10 mouse cellular contexts compared by ENCODE assay signal in genomic region chr12:110837192-110837841, GRCm38 (mm10). TPM values are rescaled to one million over a fixed set of nuclear protein-coding genes. Genes with fewer than 3 reads are reported as not detected.
DNase-seq lines count a peak whose midpoint lies in the region; ATAC-seq and TF ChIP-seq lines count a peak whose summit lies in the region.
"Had no signal": no experiment of that assay in that cellular context is flagged by ENCODE, and none has a peak within 500 bp of the region (broad histone marks: within the 10 kb centered on the region; RNA-seq: fewer than 3 reads in every experiment).

No protein-coding gene starts in this region.

- DNase-seq in heart, postnatal 0 days (ENCODE audit: low spot score) = no peak
- no peak for DNase-seq in heart, adult 2 months
- no peak for DNase-seq in forebrain, embryonic 11.5 days (ENCODE audit: low spot score)
- DNase-seq in right cerebral cortex, postnatal 36 days (ENCODE audit: low spot score in 2 of 2) = no peak
- DNase-seq in thymus, postnatal 0 days (ENCODE audit: low spot score) = no peak
- DNase-seq in ovary, postnatal 14 days (ENCODE audit: low spot score) = no peak

- ATAC-seq in heart, postnatal 0 days (ENCODE audit: insufficient read depth, low read depth) = no peak
- ATAC-seq in forebrain, embryonic 11.5 days (replicated peaks; ENCODE audit: low FRiP score) = peak; percentile 76
- ATAC-seq in kidney, embryonic 16.5 days (ENCODE audit: low FRiP score, low TSS enrichment) = no peak
- ATAC-seq in neural tube, embryonic 12.5 days (ENCODE audit: low FRiP score, low read depth) = peak; percentile 45; the same call in 1 of the 2 replicates

- no peak for TF ChIP-seq CTCF in heart, postnatal 0 days (IDR thresholded peaks at IDR 0.05; ENCODE audit: low read depth)
- no peak for TF ChIP-seq CTCF in heart, adult 2 months (IDR thresholded peaks at IDR 0.05)

- TF ChIP-seq EP300 in heart, postnatal 0 days (IDR thresholded peaks at IDR 0.05; ENCODE audit: low read depth) = no peak
- TF ChIP-seq EP300 in heart, adult 2 months (IDR thresholded peaks at IDR 0.05; ENCODE audit: insufficient read depth, low read depth, low read length) = no peak

- H3K27ac ChIP-seq in heart, postnatal 0 days (ENCODE audit: low read depth) = peak overlapping the region; percentile 74
- no peak overlapping the region for H3K27ac ChIP-seq in heart, adult 2 months
- H3K27ac ChIP-seq in forebrain, embryonic 11.5 days (ENCODE audit: low read depth, low read length) = peak overlapping the region; percentile 67
- H3K27ac ChIP-seq in kidney, embryonic 16.5 days (ENCODE audit: low read length) = peak overlapping the region; percentile 90
- H3K27ac ChIP-seq in neural tube, embryonic 12.5 days = peak overlapping the region; percentile 63

- no peaks in the 10 kb centered on the region for H3K9me3 ChIP-seq in heart, postnatal 0 days (replicated peaks; ENCODE audit: control insufficient read depth, low read length)
- no peaks in the 10 kb centered on the region for H3K9me3 ChIP-seq in forebrain, embryonic 11.5 days (ENCODE audit: control insufficient read depth, low read length)
- H3K9me3 ChIP-seq in kidney, embryonic 16.5 days (ENCODE audit: low read length) = no peaks in the 10 kb centered on the region
- H3K9me3 ChIP-seq in neural tube, embryonic 12.5 days = no peaks in the 10 kb centered on the region
- H3K9me3 ChIP-seq: G1E had no signal

- no peaks in the 10 kb centered on the region for H3K36me3 ChIP-seq in heart, postnatal 0 days (replicated peaks; ENCODE audit: control insufficient read depth, insufficient read depth, low read length)
- H3K36me3 ChIP-seq in heart, adult 2 months (ENCODE audit: control insufficient read depth, insufficient read depth, low read length) = no peaks in the 10 kb centered on the region
- no peaks in the 10 kb centered on the region for H3K36me3 ChIP-seq in forebrain, embryonic 11.5 days (ENCODE audit: control insufficient read depth, insufficient read depth, low read length)
- H3K36me3 ChIP-seq in kidney, embryonic 16.5 days (ENCODE audit: insufficient read depth, low read length) = no peaks in the 10 kb centered on the region
- H3K36me3 ChIP-seq in neural tube, embryonic 12.5 days = no peaks in the 10 kb centered on the region
- H3K36me3 ChIP-seq: G1E had no signal

- peak overlapping the region; percentile 43; the same call in 1 of the 2 replicates for H3K9ac ChIP-seq in heart, postnatal 0 days (replicated peaks; ENCODE audit: low read depth, low read length)
- no peak overlapping the region for H3K9ac ChIP-seq in heart, adult 2 months (ENCODE audit: low read depth, low read length)
- peak overlapping the region; percentile 4; the same call in 1 of the 2 replicates for H3K9ac ChIP-seq in forebrain, embryonic 11.5 days (ENCODE audit: low read length)
- H3K9ac ChIP-seq in kidney, embryonic 16.5 days (replicated peaks; ENCODE audit: low read length) = peak overlapping the region; percentile 55; the same call in 1 of the 2 replicates
- no peak overlapping the region for H3K9ac ChIP-seq in neural tube, embryonic 12.5 days

- H3K4me3 ChIP-seq in heart, postnatal 0 days (ENCODE audit: low read depth, low read length) = no peak overlapping the region
- no peak overlapping the region for H3K4me3 ChIP-seq in heart, adult 2 months
- no peak overlapping the region for H3K4me3 ChIP-seq in forebrain, embryonic 11.5 days (ENCODE audit: low read depth, low read length)
- no peak overlapping the region for H3K4me3 ChIP-seq in kidney, embryonic 16.5 days (ENCODE audit: low read length)
- no peak overlapping the region for H3K4me3 ChIP-seq in neural tube, embryonic 12.5 days

- 41% methylated on average over 5 of the region's 5 CpGs for WGBS in heart, postnatal 0 days
- WGBS in heart, adult 2 months = 41% methylated on average over 5 of the region's 5 CpGs
- 22% methylated on average over 5 of the region's 5 CpGs for WGBS in forebrain, embryonic 11.5 days
- WGBS in kidney, embryonic 16.5 days = 44% methylated on average over 5 of the region's 5 CpGs
- 39% methylated on average over 5 of the region's 5 CpGs for WGBS in neural tube, embryonic 12.5 days

- no peak overlapping the region for H3K4me2 ChIP-seq in heart, postnatal 0 days (ENCODE audit: low read depth, low read length)
- peak overlapping the region; percentile 8 for H3K4me2 ChIP-seq in forebrain, embryonic 11.5 days (ENCODE audit: low read depth, low read length, severe bottlenecking)
- H3K4me2 ChIP-seq in kidney, embryonic 16.5 days (replicated peaks; ENCODE audit: low read depth, low read length) = peak overlapping the region; percentile 29
- peak overlapping the region; percentile 39 for H3K4me2 ChIP-seq in neural tube, embryonic 12.5 days (replicated peaks)

- TF ChIP-seq POLR2A in heart, adult 2 months (IDR thresholded peaks at IDR 0.05; ENCODE audit: insufficient read depth, low read depth, low read length) = no peak

- no peaks in the 10 kb centered on the region for H3K79me2 ChIP-seq in heart, adult 2 months (replicated peaks; ENCODE audit: control insufficient read depth, insufficient read depth, low read length)

- no peaks in the 10 kb centered on the region for H3K27me3 ChIP-seq in heart, postnatal 0 days (ENCODE audit: control insufficient read depth, insufficient read depth, low read length)
- no peaks in the 10 kb centered on the region for H3K27me3 ChIP-seq in heart, adult 2 months (ENCODE audit: control insufficient read depth, insufficient read depth, low read length)
- H3K27me3 ChIP-seq in forebrain, embryonic 11.5 days (ENCODE audit: control insufficient read depth, insufficient read depth, low read length) = no peaks in the 10 kb centered on the region
- H3K27me3 ChIP-seq in kidney, embryonic 16.5 days (ENCODE audit: insufficient read depth, low read length) = no peaks in the 10 kb centered on the region
- H3K27me3 ChIP-seq in neural tube, embryonic 12.5 days (replicated peaks) = no peaks in the 10 kb centered on the region

- intact Hi-C loops in heart, adult 2 months (cut with DNase I) = no loop called here

- H3K4me1 ChIP-seq in heart, postnatal 0 days (ENCODE audit: control insufficient read depth, insufficient read depth) = peaks cover 6% of the 10 kb centered on the region; the same call in 1 of the 2 replicates
- H3K4me1 ChIP-seq in heart, adult 2 months (ENCODE audit: control insufficient read depth, insufficient read depth, low read length) = no peaks in the 10 kb centered on the region
- peaks cover 6% of the 10 kb centered on the region for H3K4me1 ChIP-seq in forebrain, embryonic 11.5 days (replicated peaks; ENCODE audit: control insufficient read depth, insufficient read depth, low read length)
- H3K4me1 ChIP-seq in kidney, embryonic 16.5 days (ENCODE audit: insufficient read depth, low read length) = peaks cover 14% of the 10 kb centered on the region
- peaks cover 9% of the 10 kb centered on the region; the same call in 1 of the 2 replicates for H3K4me1 ChIP-seq in neural tube, embryonic 12.5 days

RNA-seq across cellular contexts. Expression of gene Mok, which starts 3.4 kb away (rescaled TPM):
- 3.1 and 7.4 TPM in 2 replicates for total RNA-seq in heart, postnatal 0 days (2014; rRNA removed; ENCODE audit: low replicate concordance)
- 2.2 and 2.3 TPM in 2 replicates for polyA plus RNA-seq in heart, postnatal 0 days (2015; fragmentation: Nextera tagmentation; extraction: Ambion mirVana)
- under 1 TPM; 0.36 to 0.86 TPM for total RNA-seq in heart, adult 2 months (2021)
- 0.82 and 1.1 TPM in 2 replicates for polyA plus RNA-seq in heart, adult 2 months (2012; rRNA removed)
- polyA plus RNA-seq in forebrain, embryonic 11.5 days (2014; fragmentation: Nextera tagmentation; extraction: Ambion mirVana) = 12.5 and 14.1 TPM in 2 replicates
- polyA plus RNA-seq in kidney, embryonic 16.5 days (2015; fragmentation: Nextera tagmentation; extraction: Ambion mirVana) = 7.2 and 8.2 TPM in 2 replicates
- polyA plus RNA-seq in neural tube, embryonic 12.5 days (2016; fragmentation: Nextera tagmentation; extraction: Ambion mirVana) = 9.7 and 10.2 TPM in 2 replicates
- polyA plus RNA-seq in thymus, postnatal 0 days (2015; fragmentation: Nextera tagmentation; extraction: Ambion mirVana) = 1.4 and 1.7 TPM in 2 replicates
- polyA plus RNA-seq: liver, adult 2 months had no signal

RNA-seq across cellular contexts. Expression of gene Zfp839, which starts 12.7 kb away (rescaled TPM):
- 4.1 and 6.3 TPM in 2 replicates for total RNA-seq in heart, postnatal 0 days (2014; rRNA removed; ENCODE audit: low replicate concordance)
- polyA plus RNA-seq in heart, postnatal 0 days (2015; fragmentation: Nextera tagmentation; extraction: Ambion mirVana) = 2.6 and 3.2 TPM in 2 replicates
- total RNA-seq in heart, adult 2 months (2021) = 10 to 100 TPM in 1 of 2 experiments, 1 to 10 TPM in 1; 9.1 to 10.3 TPM
- polyA plus RNA-seq in heart, adult 2 months (2012; rRNA removed) = 4.8 and 8.2 TPM in 2 replicates
- 3.4 and 4.6 TPM in 2 replicates for polyA plus RNA-seq in forebrain, embryonic 11.5 days (2014; fragmentation: Nextera tagmentation; extraction: Ambion mirVana)
- 6.4 and 7.1 TPM in 2 replicates for polyA plus RNA-seq in kidney, embryonic 16.5 days (2015; fragmentation: Nextera tagmentation; extraction: Ambion mirVana)
- 5.7 and 5.9 TPM in 2 replicates for polyA plus RNA-seq in neural tube, embryonic 12.5 days (2016; fragmentation: Nextera tagmentation; extraction: Ambion mirVana)
- polyA plus RNA-seq in thymus, postnatal 0 days (2015; fragmentation: Nextera tagmentation; extraction: Ambion mirVana) = 1.6 and 3.1 TPM in 2 replicates

RNA-seq across cellular contexts. Expression of gene Cinp, which starts 51.6 kb away (rescaled TPM):
- total RNA-seq in heart, postnatal 0 days (2014; rRNA removed; ENCODE audit: low replicate concordance) = 59.1 and 91.0 TPM in 2 replicates
- polyA plus RNA-seq in heart, postnatal 0 days (2015; fragmentation: Nextera tagmentation; extraction: Ambion mirVana) = 44.0 and 47.8 TPM in 2 replicates
- 10 to 100 TPM; 27.3 to 31.1 TPM for total RNA-seq in heart, adult 2 months (2021)
- 27.1 and 30.1 TPM in 2 replicates for polyA plus RNA-seq in heart, adult 2 months (2012; rRNA removed)
- 92.7 and 96.0 TPM in 2 replicates for polyA plus RNA-seq in forebrain, embryonic 11.5 days (2014; fragmentation: Nextera tagmentation; extraction: Ambion mirVana)
- 79.9 and 82.9 TPM in 2 replicates for polyA plus RNA-seq in kidney, embryonic 16.5 days (2015; fragmentation: Nextera tagmentation; extraction: Ambion mirVana)
- 65.3 and 68.3 TPM in 2 replicates for polyA plus RNA-seq in neural tube, embryonic 12.5 days (2016; fragmentation: Nextera tagmentation; extraction: Ambion mirVana)
- polyA plus RNA-seq in thymus, postnatal 0 days (2015; fragmentation: Nextera tagmentation; extraction: Ambion mirVana) = 70.0 and 71.9 TPM in 2 replicates

RNA-seq across cellular contexts. Expression of gene Tecpr2, which starts 51.7 kb away (rescaled TPM):
- 4.1 and 4.7 TPM in 2 replicates for total RNA-seq in heart, postnatal 0 days (2014; rRNA removed; ENCODE audit: low replicate concordance)
- 1.3 and 1.4 TPM in 2 replicates for polyA plus RNA-seq in heart, postnatal 0 days (2015; fragmentation: Nextera tagmentation; extraction: Ambion mirVana)
- 1 to 10 TPM; 5.1 to 5.2 TPM for total RNA-seq in heart, adult 2 months (2021)
- 3.6 and 5.9 TPM in 2 replicates for polyA plus RNA-seq in heart, adult 2 months (2012; rRNA removed)
- 6.0 and 6.6 TPM in 2 replicates for polyA plus RNA-seq in forebrain, embryonic 11.5 days (2014; fragmentation: Nextera tagmentation; extraction: Ambion mirVana)
- 3.6 and 4.5 TPM in 2 replicates for polyA plus RNA-seq in kidney, embryonic 16.5 days (2015; fragmentation: Nextera tagmentation; extraction: Ambion mirVana)
- polyA plus RNA-seq in neural tube, embryonic 12.5 days (2016; fragmentation: Nextera tagmentation; extraction: Ambion mirVana) = 7.2 and 7.6 TPM in 2 replicates
- polyA plus RNA-seq in thymus, postnatal 0 days (2015; fragmentation: Nextera tagmentation; extraction: Ambion mirVana) = 1.6 and 1.8 TPM in 2 replicates

Comparison
In these comparisons a context has a peak if more than half of its experiments do, and no peak if none do; other contexts are left out.
1. H3K9ac ChIP-seq: peak in heart, postnatal 0 days (single experiment), forebrain, embryonic 11.5 days (single experiment) and kidney, embryonic 16.5 days (single experiment); none in heart, adult 2 months (single experiment) and neural tube, embryonic 12.5 days (single experiment).
2. ATAC-seq: peak in forebrain, embryonic 11.5 days (single experiment) and neural tube, embryonic 12.5 days (single experiment); none in heart, postnatal 0 days (single experiment) and kidney, embryonic 16.5 days (single experiment).